Mouse (Mus musculus): Measurements from ENCODE around the gene Krtap13.
"Not testable (repeated sequence)": the region's sequence is repeated elsewhere in the genome, so short reads cannot be mapped to it uniquely, and the experiment has no call there.

The Krtap13 gene

DNA sequence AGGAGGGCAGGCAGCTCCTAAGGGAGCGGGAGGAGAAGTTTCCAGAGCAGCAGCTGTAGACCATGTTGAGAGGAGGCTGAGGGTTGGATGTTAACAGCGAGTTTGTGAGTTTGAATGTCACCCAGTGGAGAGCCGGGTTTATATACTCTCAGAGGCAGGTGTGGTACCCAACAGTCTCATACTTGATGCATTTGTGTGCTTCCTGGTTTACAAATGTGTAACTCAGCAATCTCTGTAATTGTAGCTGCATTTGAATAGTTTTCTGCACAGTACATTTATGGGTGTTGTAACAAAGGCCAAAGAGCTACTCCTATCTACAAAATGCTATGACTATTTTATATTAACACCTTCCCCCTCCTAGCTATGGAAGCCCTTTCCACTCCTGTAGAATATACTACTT, at the start of gene Krtap13:
Krtap13 (minus strand) TSS at position 101 of the 400 bp plus-strand sequence.
- not testable (repeated sequence) for DNase-seq

DNA sequence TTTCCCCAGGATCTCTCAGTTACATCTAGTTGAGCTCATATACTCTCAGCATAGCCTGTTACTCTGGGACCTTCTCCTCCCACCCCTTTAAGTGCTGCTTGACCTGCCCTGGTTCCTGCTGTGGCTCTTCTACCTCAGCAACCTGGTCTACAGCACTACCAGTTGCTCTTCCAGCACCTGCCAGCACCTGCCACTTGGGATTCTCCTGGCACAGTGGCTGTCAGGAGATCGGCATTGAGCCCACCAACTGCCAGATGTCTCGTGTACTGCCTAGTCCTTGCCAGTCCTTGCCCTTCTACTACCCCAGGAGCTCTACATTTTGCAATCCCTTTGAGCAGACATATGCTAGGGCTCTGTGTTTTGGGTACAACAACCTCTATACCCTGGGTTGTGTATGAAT, 35.4 kb upstream of the Krtap13 start:
- DNase-seq, result no peak

DNA sequence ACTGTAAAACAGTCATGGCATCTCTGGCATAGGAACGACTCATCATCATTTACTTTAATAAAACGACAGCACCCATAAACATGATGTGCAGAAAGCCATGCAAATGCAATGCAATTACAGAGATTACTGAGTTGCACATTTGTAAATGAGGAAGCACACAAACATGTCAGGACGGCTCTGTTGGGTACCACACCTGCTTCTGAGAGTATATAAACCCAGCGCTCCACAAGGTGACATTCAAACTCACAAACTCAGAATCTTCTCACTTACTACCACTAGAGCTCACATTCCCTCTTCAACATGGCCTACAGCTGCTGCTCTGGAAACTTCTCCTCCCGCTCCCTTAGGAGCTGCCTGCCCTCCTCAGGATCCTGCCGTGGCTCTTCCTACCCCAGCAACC, 26.2 kb upstream of the Krtap13 start, which contains the start of gene Gm5965:
Gm5965 (plus strand) TSS at position 301 of the 400 bp plus-strand sequence.
- DNase-seq, result no peak

DNA sequence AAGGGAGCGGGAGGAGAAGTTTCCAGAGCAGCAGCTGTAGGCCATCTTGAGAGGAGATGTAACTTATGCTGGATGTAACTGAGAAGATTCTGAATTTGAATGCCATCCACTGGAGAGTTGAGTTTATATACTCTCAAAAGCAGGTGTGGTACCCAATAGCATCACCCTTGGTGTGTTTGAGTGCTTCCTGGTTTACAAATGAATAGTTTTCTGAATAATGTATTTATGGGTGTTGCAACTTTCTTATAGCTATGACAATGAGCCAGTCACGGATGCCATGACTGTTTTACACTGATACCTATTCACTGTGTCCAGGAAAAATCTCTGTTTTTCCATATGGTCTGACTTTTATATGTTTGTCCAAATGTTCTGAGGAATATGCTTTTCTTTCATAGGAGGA, 22.7 kb upstream of the Krtap13 start, which contains the start of gene 2310057N15Rik:
2310057N15Rik (minus strand) TSS at position 101 of the 400 bp plus-strand sequence.
- DNase-seq, result no peak

DNA sequence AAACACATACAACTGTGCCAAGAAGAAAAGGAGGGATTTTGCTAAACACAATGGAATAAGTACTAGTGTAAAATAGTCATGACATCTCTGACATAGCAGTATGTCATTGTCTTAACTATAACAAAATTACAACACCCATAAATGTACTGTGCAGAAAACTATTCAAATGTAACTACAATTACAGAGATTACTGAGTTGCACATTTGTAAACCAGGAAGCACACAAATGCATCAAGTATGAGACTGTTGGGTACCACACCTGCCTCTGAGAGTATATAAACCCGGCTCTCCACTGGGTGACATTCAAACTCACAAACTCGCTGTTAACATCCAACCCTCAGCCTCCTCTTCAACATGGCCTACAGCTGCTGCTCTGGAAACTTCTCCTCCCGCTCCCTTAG, 7.1 kb upstream of the Krtap13 start, which contains the start of gene 2310034C09Rik:
2310034C09Rik (plus strand) TSS at position 301 of the 400 bp plus-strand sequence.
- not testable (repeated sequence) for DNase-seq

DNA sequence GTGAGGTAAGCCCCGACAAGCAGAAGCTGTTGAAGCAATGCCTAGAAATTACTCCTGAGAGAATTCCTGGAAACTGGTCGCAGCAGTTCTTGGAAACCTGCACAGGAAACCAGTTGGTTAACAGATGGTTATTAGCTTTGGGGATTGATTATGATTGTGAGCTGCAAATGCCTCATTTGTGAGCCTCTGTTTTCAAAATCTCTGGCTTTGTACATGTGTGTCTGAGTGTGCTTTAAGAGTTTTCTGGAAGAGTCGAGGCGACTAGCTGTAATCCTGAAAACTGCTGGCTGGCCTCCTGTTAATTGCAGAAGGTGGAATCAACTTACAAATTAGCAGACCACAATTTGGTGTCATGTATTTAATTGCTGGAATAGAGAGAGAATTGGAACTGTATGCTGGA, 3.5 kb downstream of the Krtap13 start:
- no peak for DNase-seq

DNA sequence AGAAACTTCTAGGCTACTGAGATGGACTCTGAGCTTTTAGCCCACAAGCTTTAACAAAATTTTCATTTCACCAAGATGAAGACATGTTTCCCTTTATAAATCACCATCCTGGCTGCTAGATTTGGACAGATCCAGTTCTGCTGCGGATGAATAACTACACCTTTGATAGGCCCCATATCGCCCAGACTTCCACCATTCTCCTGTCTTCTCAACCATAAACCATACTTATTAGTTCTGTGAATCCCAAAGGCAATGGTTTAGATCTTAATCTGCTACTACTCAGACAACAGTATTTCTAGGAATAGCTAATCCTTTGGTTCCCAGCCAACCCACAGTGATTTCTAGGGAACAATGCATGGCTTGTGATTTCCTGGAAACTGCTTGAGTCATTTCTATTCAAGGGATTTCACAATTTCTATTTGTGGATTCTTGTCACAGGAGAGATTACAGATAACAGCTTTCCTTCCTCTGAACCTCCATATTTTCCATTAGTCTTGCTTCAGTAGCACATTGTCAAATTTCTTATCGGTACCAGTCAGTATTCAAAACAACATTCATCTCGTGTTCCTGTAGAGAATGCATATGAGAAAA, 6.6 kb downstream of the Krtap13 start:
- DNase-seq, result no peak

DNA sequence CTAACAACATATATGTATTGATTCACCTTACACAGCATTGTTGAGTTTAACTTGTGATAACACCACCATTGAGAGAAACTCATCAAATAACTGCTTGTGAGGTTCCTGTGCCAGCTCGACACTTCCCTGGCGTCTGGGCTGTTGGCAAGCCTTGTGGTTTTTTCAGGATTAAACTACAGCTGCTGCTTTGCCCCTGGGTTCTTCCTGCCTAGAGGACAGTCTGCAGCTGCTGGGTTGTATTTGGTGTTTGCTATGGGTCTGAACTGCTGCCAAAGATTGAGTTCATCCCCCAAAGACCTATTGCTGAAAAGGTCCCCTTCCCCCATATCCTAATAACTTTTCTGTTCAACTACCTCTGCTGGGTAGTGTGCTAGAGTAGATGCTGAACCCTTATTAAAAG, 16.0 kb downstream of the Krtap13 start:
- DNase-seq, result no peak

DNA sequence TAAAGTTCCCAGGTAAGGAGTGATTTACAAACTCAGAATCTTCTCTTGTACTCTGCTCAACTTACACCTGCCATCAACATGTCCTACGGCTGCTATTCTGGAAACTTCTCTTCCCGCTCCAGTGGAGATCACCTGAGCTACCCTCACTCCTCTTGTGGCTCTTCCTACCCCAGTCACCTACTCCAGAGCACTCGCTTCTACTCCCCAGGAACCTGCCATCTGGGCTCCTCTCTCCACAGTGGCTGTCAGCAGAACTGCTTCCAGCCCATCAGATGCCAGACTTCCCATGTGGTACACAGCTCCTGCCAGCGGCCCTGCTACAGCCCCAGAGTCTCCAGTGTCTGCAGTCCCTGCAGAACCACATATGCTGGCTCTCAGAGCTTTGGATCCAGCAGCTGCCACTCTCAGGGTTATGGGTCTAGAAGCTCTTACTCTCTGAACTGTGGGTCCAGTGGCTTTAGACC, 22.6 kb downstream of the Krtap13 start, which contains the start of gene Krtap13-1:
Krtap13-1 (plus strand) TSS at position 51 of the 464 bp plus-strand sequence.
- no peak for DNase-seq

DNA sequence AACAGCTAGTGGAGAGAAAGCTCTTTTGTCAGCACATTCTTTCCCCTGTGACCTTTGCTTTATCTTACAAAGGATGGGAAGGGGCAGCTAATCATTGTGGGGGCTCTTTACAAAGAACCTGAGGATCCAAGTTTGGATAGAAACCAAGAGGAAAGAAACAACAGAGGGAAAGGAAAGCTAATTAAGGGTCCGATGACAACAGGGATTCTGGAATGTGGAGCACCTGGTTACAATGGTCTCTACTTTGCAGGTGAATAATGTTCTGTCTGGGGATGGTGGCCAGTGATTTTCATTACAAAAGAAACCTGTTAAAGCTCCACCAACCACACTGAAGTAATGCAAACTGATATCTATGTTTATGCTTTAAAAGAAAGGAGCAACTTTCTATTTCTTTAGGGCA, 31.4 kb downstream of the Krtap13 start:
- DNase-seq, result no peak

DNA sequence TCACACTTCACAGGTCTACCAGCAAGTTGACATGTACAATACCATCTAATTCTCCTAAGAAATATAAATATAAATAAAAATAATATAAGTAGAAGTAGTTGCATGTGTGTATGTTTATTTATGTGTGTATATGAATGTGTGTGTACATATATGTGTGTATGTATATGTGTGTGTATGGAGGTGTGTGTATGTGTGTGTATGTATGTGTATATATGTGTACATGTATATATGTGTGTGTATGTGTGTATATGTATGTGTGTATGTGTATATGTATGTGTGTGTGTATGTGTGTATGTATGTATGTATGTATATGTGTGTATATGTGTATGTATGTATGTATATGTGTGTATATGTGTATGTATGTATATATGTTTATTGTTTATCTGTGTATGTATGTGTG, 34.9 kb downstream of the Krtap13 start:
- DNase-seq, result no peak

DNA sequence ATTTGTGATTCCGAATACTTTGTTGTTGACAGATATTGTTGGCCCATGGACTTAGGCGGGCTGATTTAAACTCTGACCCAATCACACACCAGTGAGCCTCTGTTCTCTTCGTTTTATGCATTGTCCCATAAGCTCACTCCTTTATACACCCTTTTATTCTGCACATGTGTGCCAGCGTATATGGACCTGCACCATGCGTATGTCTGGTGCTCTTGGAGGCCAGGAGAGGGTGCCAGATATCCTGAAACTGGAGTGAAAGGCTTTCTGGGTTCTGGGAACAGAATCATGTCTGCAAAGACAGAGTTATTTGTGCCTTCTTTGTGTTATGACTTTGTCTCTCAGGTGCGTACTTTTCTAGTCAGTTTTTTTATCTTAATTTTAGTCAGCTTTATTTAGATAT, 40.2 kb downstream of the Krtap13 start:
- no peak for DNase-seq

DNA sequence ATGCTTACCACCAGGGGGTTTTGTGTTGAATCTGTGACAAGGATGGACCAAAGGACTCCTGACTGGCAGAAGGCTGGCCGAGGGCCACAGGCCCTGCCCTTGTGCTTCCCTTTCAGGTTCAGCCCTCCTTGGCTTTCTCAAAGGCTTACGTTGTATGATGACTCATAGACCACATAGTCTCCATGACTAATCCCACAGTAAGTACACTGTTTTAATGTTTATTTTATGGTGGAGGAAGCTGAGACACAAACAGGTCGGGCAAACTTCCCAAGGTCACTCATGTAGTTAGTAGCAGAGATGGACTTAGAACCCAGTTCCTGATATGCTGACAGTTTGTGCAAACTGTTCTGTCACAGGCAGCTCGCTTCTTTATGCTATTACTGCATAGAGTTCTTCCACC, 40.7 kb downstream of the Krtap13 start:
- no peak for DNase-seq

DNA sequence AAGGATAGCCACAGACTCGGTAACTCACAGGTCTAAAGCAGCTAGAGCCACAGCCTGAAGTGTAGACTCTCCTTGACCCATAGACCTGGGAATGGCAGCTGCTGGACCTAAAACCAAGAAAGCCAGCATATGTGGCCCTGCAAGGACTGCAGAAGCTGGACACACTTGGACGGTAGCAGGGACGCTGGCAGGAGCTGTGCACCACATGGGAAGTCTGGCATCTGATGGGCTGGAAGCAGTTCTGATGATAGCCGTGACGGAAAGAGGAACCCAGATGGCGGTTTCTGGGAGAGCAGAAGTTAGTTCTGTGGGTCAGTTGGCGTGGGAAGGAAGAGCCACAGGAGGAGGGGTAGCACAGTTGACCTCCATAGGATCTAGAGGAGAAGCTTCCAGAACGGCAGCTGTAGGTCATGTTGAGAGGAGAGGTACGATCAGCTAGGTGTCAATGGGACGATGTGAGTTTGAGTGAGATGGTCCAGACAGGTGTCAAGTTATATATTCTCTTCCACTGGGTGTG, 43.9 kb downstream of the Krtap13 start, which contains the start of gene 2310061N02Rik:
2310061N02Rik (minus strand) TSS at position 467 of the 517 bp plus-strand sequence.
- no peak for DNase-seq

DNA sequence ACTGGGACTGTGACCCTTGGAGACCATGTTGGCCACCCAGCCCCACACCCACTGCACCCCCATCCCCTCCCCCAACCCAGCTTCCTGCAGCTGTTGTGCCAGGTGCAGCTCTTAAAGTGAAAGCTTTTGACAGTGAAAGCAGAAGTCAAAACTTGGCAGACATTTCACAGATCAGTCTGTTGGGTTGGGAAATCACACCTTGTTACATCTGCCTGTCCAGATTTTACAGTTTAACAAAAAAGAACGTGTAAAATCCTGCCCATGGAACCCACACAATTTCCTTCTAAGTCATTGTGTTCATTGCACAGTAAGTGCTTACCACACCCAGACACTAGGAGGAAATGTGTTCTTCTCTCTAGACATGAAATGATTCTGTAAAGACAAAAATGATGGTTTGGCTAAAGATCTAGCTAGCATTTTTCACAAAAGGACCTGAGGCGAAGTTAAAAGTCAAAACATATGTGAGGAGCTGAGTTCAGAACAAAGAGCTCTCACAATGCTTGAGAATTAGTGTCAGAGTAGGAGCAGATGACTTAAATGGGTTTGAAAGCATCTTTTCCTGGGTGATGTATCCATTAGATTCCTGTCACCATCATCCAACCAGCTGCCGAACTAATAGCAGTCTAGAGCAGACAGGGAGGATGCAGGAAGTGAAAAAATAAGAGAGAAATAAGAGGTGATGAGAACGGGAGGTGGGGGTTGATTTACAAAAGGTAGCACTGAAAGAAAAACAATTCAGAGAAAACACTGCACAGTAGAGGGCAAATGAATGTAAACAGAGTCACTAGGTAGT, 50.2 kb downstream of the Krtap13 start:
- DNase-seq, result no peak

Measured in liver (tissue).